Mouse (Mus musculus): ENCODE measurements around the gene Hoxa9. TPM values are rescaled to one million over a fixed set of nuclear protein-coding genes. Genes with fewer than 3 reads are reported as not detected.

Gene Hoxa9
- polyA plus RNA-seq, 1 experiment from 2014 or later, result 57.3 TPM

DNA sequence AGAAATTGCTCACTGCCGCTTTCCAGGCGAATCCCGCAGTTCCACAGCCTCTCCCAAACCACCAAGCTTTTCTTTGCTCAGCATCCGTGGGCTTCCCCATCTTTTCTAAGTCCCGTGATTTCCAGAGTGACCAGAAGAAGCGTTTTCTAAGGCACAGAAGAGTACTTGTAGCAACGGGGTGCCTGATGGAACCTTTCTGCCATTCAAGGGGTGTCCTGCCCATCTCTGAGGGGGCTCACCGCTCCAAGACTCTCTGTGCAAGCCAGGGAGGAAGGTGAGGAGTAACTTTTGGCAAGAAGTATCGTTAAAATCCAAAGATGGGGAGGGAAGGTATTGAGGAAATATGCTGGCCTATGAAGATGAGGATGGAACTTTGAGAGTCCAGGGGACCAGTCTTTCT, 53.1 kb downstream of the Hoxa9 start:
- Histone ChIP-seq H3K27me3 (ENCODE audit: insufficient read depth, low read length) (no peaks in the 10 kb centered on the region), H3K36me3 (ENCODE audit: insufficient read depth, low read length) (0 out of 2 replicates have a peak, but pooled peaks cover 3% of the 10 kb centered on the region), H3K9ac (ENCODE audit: low read depth, low read length) (peak overlapping the region; percentile 88; the same call in 1 of the 2 replicates), H3K27ac (peak overlapping the region; percentile 96), H3K4me1 (replicated peaks; ENCODE audit: insufficient read depth, low read length) (peaks cover 50% of the 10 kb centered on the region), H3K4me3 (replicated peaks; ENCODE audit: low read depth, low read length) (peak overlapping the region; percentile 38), H3K9me3 (replicated peaks; ENCODE audit: low read length) (no peaks in the 10 kb centered on the region), H3K4me2 (ENCODE audit: low read length) (peak overlapping the region; percentile 81)
- DNase-seq (ENCODE audit: low spot score), result no peak
- TF ChIP-seq CTCF (IDR thresholded peaks at IDR 0.05; ENCODE audit: low read depth), result no peak
- WGBS, result 18% methylated on average over 9 of the region's 9 CpGs
- no peak for ATAC-seq (replicated peaks; ENCODE audit: low FRiP score, low read depth)

DNA sequence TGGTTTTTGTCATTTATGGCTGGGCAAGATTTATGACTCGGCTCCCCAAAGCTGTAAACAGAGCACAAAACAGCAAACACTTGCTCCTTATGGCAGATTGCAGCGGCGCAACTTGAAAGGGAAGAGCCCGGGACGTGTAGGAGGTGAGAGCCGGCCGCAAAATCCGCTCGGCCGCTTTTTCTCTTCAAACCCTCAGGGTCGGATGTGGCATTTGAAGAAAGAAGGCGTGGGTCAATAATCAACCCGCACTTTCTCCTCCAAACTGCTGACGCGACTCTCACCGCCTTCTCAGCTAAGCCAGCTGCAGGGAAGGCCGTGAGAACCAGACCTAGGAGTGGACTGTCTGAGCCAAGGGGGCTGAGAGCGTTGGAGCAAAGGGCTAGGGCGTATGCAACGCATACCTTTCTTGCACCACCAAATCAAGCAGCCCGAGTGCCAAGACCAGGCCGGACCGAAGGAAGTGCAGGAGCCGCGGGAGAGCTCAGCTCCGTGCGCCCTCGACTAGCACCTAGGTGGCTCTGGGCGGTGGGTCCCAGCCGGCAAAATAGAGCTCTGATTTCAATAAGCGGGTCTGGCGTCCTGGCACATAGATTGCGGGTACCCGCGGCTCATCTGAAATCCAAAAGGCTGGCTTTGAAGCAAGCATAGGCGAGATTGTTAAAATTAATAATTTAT, 53.7 kb downstream of the Hoxa9 start, which contains the start of gene 5730596B20Rik:
Gene 5730596B20Rik, plus strand, starts transcription at position 438 of the 675 bp plus-strand sequence.
- DNase-seq (ENCODE audit: low spot score) (peak; percentile 93), ATAC-seq (replicated peaks; ENCODE audit: low FRiP score, low read depth) (peak; percentile 50)

DNA sequence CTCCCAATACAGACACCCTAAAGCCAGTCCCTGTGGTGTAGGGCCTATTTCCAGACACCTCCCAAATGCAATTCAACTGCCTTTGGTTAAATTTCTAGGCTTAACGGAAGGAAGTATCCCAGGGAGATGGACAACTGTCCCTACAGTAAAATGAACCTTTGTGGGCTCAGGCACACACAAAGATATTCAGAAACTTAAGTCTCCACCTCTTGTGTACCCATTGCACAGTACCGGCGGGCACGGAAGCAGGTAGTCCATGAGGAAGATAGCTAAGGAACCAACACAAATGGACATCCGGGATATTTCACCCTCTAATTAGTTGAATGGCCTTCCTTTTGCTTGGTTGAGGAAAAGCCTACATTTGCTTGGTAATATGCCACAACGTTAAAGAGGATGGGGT, 54.5 kb downstream of the Hoxa9 start:
- Histone ChIP-seq H3K4me2 (ENCODE audit: low read length) (peak overlapping the region; percentile 81), H3K4me3 (replicated peaks; ENCODE audit: low read depth, low read length) (peak overlapping the region; percentile 66), H3K27ac (peak overlapping the region; percentile 96), H3K36me3 (ENCODE audit: insufficient read depth, low read length) (0 out of 2 replicates have a peak, but pooled peaks cover 2% of the 10 kb centered on the region), H3K27me3 (ENCODE audit: insufficient read depth, low read length) (no peaks in the 10 kb centered on the region), H3K4me1 (replicated peaks; ENCODE audit: insufficient read depth, low read length) (peaks cover 42% of the 10 kb centered on the region), H3K9ac (ENCODE audit: low read depth, low read length) (peak overlapping the region; percentile 88), H3K9me3 (replicated peaks; ENCODE audit: low read length) (no peaks in the 10 kb centered on the region)
- TF ChIP-seq CTCF (IDR thresholded peaks at IDR 0.05; ENCODE audit: low read depth), result no peak
- WGBS, result 7% methylated on average over 6 of the region's 6 CpGs
- DNase-seq (ENCODE audit: low spot score) (no peak), ATAC-seq (replicated peaks; ENCODE audit: low FRiP score, low read depth) (no peak)

More for the DNA sequence above, 53.7 kb downstream of the Hoxa9 start, which contains the start of gene 5730596B20Rik:
- Histone ChIP-seq H3K4me1 (replicated peaks; ENCODE audit: insufficient read depth, low read length) (peaks cover 46% of the 10 kb centered on the region), H3K9ac (ENCODE audit: low read depth, low read length) (peak within 1 kb of the TSS; percentile 88), H3K4me3 (replicated peaks; ENCODE audit: low read depth, low read length) (peak within 1 kb of the TSS; percentile 66), H3K36me3 (ENCODE audit: insufficient read depth, low read length) (0 out of 2 replicates have a peak, but pooled peaks cover 3% of the 10 kb centered on the region), H3K27ac (peak within 1 kb of the TSS; percentile 96), H3K4me2 (ENCODE audit: low read length) (peak within 1 kb of the TSS; percentile 81), H3K9me3 (replicated peaks; ENCODE audit: low read length) (no peaks in the 10 kb centered on the region), H3K27me3 (ENCODE audit: insufficient read depth, low read length) (no peaks in the 10 kb centered on the region)
- 4% methylated on average over 36 of the region's 36 CpGs for WGBS
- TF ChIP-seq CTCF (IDR thresholded peaks at IDR 0.05; ENCODE audit: low read depth), result no peak

DNA sequence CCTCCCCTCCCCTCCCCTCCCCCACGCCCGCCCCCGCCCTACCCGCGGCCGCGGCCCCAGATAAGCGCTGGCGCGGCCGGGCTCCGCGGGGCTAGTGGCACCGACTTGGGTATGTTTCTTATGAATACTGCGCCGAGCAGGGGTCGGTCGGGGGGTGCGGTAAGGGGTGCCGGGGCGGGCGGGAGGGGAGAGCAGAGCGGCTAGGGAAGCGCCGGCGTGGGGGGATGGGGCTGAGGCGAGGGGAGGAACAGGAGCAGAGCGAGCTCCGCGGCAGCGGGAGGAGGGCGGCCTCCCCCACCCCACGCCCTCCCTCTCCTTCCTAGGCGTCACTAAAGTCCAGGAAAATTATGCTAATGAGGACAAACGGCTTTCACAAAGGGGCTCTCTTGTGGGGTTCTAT, 55.0 kb downstream of the Hoxa9 start:
- TF ChIP-seq CTCF (IDR thresholded peaks at IDR 0.05; ENCODE audit: low read depth), result no peak
- ATAC-seq (replicated peaks; ENCODE audit: low FRiP score, low read depth) (peak; percentile 8), DNase-seq (ENCODE audit: low spot score) (no peak)
- Histone ChIP-seq H3K27me3 (ENCODE audit: insufficient read depth, low read length) (no peaks in the 10 kb centered on the region), H3K4me1 (replicated peaks; ENCODE audit: insufficient read depth, low read length) (peaks cover 42% of the 10 kb centered on the region), H3K4me3 (replicated peaks; ENCODE audit: low read depth, low read length) (peak overlapping the region; percentile 66), H3K4me2 (ENCODE audit: low read length) (peak overlapping the region; percentile 81), H3K9me3 (replicated peaks; ENCODE audit: low read length) (no peaks in the 10 kb centered on the region), H3K9ac (ENCODE audit: low read depth, low read length) (peak overlapping the region; percentile 88), H3K27ac (peak overlapping the region; percentile 96), H3K36me3 (ENCODE audit: insufficient read depth, low read length) (no peaks in the 10 kb centered on the region)
- WGBS, result 1% methylated on average over 24 of the region's 35 CpGs

DNA sequence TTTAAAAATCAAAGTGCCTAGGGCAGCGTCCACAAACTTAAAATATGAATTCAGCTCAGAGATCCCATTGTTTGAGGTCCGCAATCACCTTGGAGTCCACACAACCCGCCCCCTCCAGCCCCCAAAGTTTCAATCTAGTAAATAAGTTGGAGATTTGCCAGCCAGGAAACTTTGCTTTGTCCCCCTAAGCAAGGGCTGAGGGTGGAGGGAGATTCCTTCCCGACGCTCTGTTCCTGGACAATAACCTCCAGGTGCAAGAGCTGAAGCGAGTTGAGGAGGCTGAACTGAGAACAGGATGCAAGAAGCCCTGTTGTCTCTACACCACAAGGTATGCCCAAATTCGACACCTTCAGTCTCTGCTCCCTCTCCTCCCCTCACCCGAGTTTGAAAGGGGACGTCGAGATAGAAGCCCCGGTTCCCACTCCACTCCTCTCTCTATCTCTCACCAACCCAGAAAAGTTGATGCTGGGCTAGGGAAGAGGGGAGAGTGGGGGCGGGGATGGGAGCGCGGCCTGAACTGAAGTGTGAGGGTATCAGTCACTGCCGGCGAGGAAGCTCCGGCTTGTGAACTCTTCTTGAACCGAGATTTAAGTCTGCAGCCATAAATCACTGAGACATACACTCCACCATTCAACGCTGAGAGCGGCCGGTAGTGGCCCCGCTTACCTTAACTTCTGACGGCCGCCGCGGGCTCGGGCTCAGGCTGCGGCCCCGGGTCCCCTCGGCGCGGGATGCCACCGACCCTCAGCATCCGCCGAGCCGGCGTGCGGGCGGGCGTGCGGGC, 55.7 kb downstream of the Hoxa9 start:
- Histone ChIP-seq H3K9ac (ENCODE audit: low read depth, low read length) (peak overlapping the region; percentile 88), H3K27ac (peak overlapping the region; percentile 96), H3K4me2 (ENCODE audit: low read length) (peak overlapping the region; percentile 81), H3K4me1 (replicated peaks; ENCODE audit: insufficient read depth, low read length) (peaks cover 40% of the 10 kb centered on the region), H3K36me3 (ENCODE audit: insufficient read depth, low read length) (no peaks in the 10 kb centered on the region), H3K27me3 (ENCODE audit: insufficient read depth, low read length) (no peaks in the 10 kb centered on the region), H3K4me3 (replicated peaks; ENCODE audit: low read depth, low read length) (peak overlapping the region; percentile 66), H3K9me3 (replicated peaks; ENCODE audit: low read length) (no peaks in the 10 kb centered on the region)
- DNase-seq (ENCODE audit: low spot score) (peak; percentile 94), ATAC-seq (replicated peaks; ENCODE audit: low FRiP score, low read depth) (peak; percentile 52)
- TF ChIP-seq CTCF (IDR thresholded peaks at IDR 0.05; ENCODE audit: low read depth), result no peak
- 2% methylated on average over 41 of the region's 41 CpGs for WGBS

DNA sequence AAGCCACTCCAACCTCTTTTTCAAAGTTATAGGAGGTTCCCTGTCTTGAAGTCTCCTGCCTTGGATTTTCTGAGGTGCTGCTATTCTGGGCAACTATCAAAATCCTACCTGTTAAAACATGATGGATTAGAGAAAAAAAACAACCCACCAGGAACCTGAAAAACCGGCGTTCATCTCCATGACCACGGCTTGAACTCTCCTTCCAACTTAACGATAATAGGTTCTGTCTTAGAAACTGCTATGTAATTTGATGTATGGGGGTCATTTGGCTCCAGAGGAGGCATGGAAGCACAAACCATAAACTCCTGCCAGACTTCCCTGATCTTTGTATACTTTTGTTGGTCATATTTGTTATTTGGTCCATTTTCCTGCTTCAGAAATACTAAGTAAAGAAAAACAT, 57.2 kb downstream of the Hoxa9 start:
- no peak for TF ChIP-seq CTCF (IDR thresholded peaks at IDR 0.05; ENCODE audit: low read depth)
- H3K9ac ChIP-seq (ENCODE audit: low read depth, low read length), result no peak overlapping the region
- peak overlapping the region; percentile 67; the same call in 1 of the 2 replicates for H3K4me2 ChIP-seq (ENCODE audit: low read length)

More for the DNA sequence above, 57.2 kb downstream of the Hoxa9 start:
- WGBS, result 4% methylated on average over 4 of the region's 4 CpGs
- no peak for DNase-seq (ENCODE audit: low spot score)
- Histone ChIP-seq H3K4me3 (replicated peaks; ENCODE audit: low read depth, low read length) (no peak overlapping the region), H3K27ac (peak overlapping the region; percentile 85), H3K36me3 (ENCODE audit: insufficient read depth, low read length) (no peaks in the 10 kb centered on the region), H3K9me3 (replicated peaks; ENCODE audit: low read length) (no peaks in the 10 kb centered on the region), H3K27me3 (ENCODE audit: insufficient read depth, low read length) (no peaks in the 10 kb centered on the region), H3K4me1 (replicated peaks; ENCODE audit: insufficient read depth, low read length) (peaks cover 35% of the 10 kb centered on the region)
- ATAC-seq (replicated peaks; ENCODE audit: low FRiP score, low read depth), result no peak

MicroRNAs within 50 kb of the gene (microRNA counts, 519-probe panel; counts per million panel counts)
- microRNA mmu-miR-196b, result 7,102 counts per million, percentile 95 among the panel's probes with 10 or more counts

Small RNA genes within 50 kb of the gene (microRNA-seq; reads per million reads assigned to microRNA genes)
- 27,168 reads per million, percentile 97 among the genes with 10 or more reads in this experiment for gene Mir196b

Other genes with a start within 250 kb of the Hoxa9 start
- gene Skap2, start 218.5 kb downstream of the Hoxa9 start, polyA plus RNA-seq (2015; fragmentation: Nextera tagmentation; extraction: Ambion mirVana), result 35.6 and 37.0 TPM in 2 replicates
- gene Hoxa1, start 72.8 kb downstream of the Hoxa9 start, polyA plus RNA-seq (2015; fragmentation: Nextera tagmentation; extraction: Ambion mirVana), result 0.33 and 0.64 TPM in 2 replicates
- gene Hoxa2, start 66.3 kb downstream of the Hoxa9 start, polyA plus RNA-seq (2015; fragmentation: Nextera tagmentation; extraction: Ambion mirVana), result 2.3 and 2.4 TPM in 2 replicates
- gene 5730596B20Rik, start 53.6 kb downstream of the Hoxa9 start, polyA plus RNA-seq (2015; fragmentation: Nextera tagmentation; extraction: Ambion mirVana), result 1.3 TPM in 2 replicates
- 1.6 and 2.2 TPM in 2 replicates for gene Hoxa4, start 39.3 kb downstream of the Hoxa9 start, polyA plus RNA-seq (2015; fragmentation: Nextera tagmentation; extraction: Ambion mirVana)
- 9.7 and 10.4 TPM in 2 replicates for gene Hoxa5, start 26.5 kb downstream of the Hoxa9 start, polyA plus RNA-seq (2015; fragmentation: Nextera tagmentation; extraction: Ambion mirVana)
- 2.8 and 3.0 TPM in 2 replicates for gene Hoxa6, start 22.4 kb downstream of the Hoxa9 start, polyA plus RNA-seq (2015; fragmentation: Nextera tagmentation; extraction: Ambion mirVana)
- gene Hoxa3, start 17.8 kb downstream of the Hoxa9 start, polyA plus RNA-seq (2015; fragmentation: Nextera tagmentation; extraction: Ambion mirVana), result 4.8 and 6.0 TPM in 2 replicates
- 0.66 and 2.1 TPM in 2 replicates for gene Gm28308, start 17.8 kb downstream of the Hoxa9 start, polyA plus RNA-seq (2015; fragmentation: Nextera tagmentation; extraction: Ambion mirVana)
- gene Hoxa7, start 9.2 kb downstream of the Hoxa9 start, polyA plus RNA-seq (2015; fragmentation: Nextera tagmentation; extraction: Ambion mirVana), result 29.7 and 31.7 TPM in 2 replicates
- gene Hoxa10, start 9.8 kb upstream of the Hoxa9 start, polyA plus RNA-seq (2015; fragmentation: Nextera tagmentation; extraction: Ambion mirVana), result 175 and 183 TPM in 2 replicates
- 24.7 and 27.7 TPM in 2 replicates for gene Hoxa11, start 14.7 kb upstream of the Hoxa9 start, polyA plus RNA-seq (2015; fragmentation: Nextera tagmentation; extraction: Ambion mirVana)
- gene Hoxa13, start 29.8 kb upstream of the Hoxa9 start, polyA plus RNA-seq (2015; fragmentation: Nextera tagmentation; extraction: Ambion mirVana), result not detected in 2 replicates
- not detected in 2 replicates for gene Evx1, start 82.4 kb upstream of the Hoxa9 start, polyA plus RNA-seq (2015; fragmentation: Nextera tagmentation; extraction: Ambion mirVana)